Mouse (Mus musculus) embryo, embryonic 9.5 days (tissue): Measurements from ENCODE around the gene Gm4707.
"Not testable (repeated sequence)": the region's sequence is repeated elsewhere in the genome, so short reads cannot be mapped to it uniquely, and the experiment has no call there.

ENCODE experiments used
- DNase-seq: peaks from one replicate; pipeline ENCODE4 v3.0.0-alpha.2; 2017; ENCODE audit errors: extremely low spot score

The Gm4707 gene

GRCm38 (mm10) chr17:71459818-71460217 is at the start of gene Gm4707:
Gene Gm4707 (minus strand): TSS chr17:71459918.
- DNase-seq: no peak

DNA sequence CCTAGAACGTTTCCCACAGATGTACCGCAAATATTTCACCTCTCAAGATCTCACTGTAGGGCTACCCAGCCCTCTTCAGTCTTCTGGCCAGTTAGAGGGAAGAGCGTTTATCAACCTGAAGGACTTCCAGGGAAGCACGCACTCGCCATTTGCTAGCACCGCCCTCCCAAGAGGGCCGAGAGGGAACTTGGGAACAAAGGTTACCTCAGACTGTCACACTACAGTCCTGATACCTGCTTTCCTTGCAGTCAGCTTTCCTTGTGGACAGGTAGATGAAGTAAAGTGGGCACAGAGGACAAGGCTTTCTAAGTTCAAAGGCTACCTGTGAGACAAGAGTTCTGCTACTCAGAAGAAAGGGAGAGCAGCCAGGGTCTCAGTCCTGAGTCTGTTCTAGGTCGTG is 47.1 kb upstream of the Gm4707 start:
- DNase-seq: no peak

GRCm38 (mm10) chr17:71495784-71496183 is 36.1 kb upstream of the Gm4707 start:
- DNase-seq: no peak

- DNase-seq: no peak
These were observed 31.6 kb upstream of the Gm4707 start for GRCm38 (mm10) chr17:71491332-71491686.

DNA sequence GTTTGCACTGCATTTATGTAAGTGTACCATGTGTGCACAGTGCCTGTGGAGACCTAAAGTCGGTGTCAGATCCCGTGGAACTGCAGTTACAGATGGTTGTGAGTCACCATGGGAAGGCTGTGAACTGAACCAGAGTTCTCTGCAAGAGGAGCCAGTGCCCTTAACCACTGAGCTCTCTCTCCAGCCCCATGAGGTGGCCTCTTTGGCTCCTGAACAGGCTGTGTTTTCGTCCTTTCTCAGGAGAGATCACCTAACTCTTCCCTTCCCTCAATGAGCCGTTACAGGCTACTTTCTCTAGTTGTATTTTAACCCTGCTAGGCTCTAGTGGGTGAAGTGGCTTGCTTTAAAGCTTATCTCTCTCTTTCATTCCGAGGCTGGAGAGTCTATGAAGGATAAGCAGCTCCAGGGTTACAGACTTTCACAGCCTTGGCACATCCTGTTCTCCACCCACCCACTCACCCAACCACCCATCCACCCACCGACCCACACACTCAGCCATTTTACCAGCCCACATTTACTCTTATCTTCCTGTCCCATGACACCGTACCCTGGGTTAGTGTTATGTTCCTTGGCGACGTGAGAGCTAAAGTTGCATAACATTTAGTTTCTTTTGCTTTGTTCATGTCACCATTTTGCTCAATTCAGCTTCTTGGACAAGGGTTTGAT is 31.1 kb upstream of the Gm4707 start:
- no peak for DNase-seq

GRCm38 (mm10) chr17:71489703-71490461 is 30.2 kb upstream of the Gm4707 start:
- no peak for DNase-seq

DNA sequence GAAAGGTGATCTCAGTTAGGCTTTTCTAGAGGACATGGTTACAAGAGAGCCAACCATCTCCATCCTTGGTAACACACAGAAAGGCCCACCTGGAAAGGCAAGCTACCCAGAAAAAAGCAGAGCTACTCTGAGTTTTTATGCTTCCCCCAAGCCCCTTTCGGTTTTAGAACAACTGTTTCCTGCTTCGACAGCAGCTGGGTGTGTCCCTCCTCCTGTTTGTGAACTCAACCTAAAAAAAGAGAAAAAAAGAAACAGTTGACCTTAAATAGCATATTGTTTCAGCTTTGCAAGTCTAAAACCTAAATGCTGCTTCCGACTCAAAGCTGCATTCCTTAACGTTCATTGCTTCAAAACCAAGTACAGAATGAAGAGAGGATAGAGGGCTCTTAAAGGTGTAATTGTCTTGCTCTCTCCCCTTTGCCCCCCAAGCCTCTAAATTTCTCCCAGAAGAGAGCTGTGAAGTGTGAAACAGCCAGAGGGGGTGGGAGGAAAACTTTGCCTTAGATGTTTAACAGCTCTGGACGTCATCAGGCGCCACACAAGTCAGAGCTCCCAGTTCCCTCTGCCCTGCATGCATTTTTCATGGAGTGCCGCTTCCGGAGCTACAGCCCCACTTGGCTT is 26.6 kb upstream of the Gm4707 start:
- no peak for DNase-seq

DNA sequence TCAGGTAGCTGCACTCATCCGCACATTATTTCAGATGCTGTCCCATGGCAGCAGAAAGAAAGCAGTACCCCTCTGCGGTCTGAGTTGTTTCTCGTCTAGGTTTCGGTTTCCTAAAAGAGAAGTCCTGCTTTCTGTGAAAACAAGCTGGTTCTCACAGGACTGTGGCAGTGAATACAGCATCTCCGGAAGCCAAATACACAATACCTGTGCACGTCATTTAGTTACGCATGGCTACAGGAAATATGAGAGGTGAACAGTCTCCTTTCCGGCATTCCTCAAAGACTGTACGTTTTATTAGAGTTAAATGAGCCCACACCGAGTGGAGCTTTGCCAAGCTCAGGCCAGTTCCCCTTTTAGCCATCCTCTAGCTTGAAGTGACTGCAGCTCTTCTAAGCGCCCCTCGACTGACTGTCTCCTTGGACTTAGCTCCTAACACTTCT is 26.1 kb upstream of the Gm4707 start:
- DNase-seq: no peak

DNA sequence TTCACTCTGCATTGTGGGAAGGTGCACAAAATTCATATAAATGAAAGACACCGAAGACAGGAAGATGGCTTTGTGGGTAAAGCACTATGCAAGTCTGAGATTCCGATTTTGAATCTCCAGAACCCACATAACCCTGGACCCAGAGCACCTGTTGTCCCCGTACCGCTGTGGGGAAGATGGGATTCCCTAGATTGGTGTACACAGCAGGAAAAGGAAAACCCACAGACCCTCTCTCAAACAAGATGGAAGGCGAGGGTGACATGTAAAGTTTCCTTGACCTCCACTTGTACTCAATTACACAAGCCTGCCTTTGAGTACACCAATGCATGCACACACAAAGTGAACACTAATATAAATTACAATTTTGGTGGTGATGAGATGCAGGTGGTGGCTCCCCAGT is 25.0 kb upstream of the Gm4707 start:
- DNase-seq: no peak

DNA sequence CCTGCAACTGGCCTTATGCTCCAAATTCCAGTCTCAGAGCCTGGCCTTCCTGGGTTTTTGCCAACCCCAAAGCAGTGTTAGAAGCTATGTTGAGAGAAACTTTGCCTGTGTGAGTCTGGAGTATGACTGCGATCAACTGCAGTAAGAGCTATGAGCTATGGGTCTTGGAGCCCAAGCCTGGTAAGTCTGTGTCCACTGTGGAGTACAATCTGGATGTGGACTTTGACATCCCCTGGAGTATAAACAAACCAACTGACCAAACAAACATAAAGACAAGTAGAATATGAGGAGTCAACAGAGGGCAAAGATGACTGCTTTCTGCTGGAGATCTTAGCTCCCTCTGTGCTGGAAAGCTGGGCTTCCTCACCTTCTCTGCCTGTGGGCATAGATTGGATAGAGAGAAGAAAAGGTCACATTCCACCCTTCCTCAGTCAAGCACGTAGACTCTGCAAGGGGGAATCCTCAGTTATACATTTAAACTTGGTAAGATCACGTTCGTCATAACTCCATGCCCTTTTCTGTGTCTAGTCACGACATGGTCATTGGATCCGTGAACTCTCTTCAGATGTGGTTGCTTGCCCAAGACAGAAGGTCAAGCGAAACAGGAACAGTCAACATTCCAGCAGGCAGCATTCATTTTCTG is 23.8 kb upstream of the Gm4707 start:
- DNase-seq: no peak

- no peak for DNase-seq
These were observed 19.7 kb upstream of the Gm4707 start for GRCm38 (mm10) chr17:71479381-71479901.

GRCm38 (mm10) chr17:71477481-71477880 is 17.8 kb upstream of the Gm4707 start:
- no peak for DNase-seq

GRCm38 (mm10) chr17:71476346-71477020 is 16.8 kb upstream of the Gm4707 start:
- DNase-seq: no peak

DNA sequence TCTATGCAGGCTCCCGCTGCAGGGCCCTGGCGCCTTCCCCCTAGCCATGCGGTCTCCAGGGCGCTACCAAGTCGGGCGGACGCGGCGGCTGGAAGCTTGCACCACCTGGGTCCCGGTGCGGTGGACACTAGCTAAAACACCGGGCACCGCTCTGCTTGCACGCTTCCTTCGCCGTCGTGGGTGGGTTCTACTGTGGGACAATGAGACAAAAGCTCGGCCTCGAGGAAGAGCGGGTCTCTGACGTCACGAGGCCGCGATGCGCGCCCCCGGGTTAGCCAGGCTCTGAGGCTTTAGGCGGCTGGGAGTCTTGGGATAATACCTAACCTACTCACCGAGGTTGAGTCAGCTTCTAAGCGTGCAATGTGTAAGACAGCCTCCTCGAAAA is 16.0 kb upstream of the Gm4707 start:
- DNase-seq: no peak

- DNase-seq: peak; percentile 96
These were observed 15.3 kb upstream of the Gm4707 start, which contains the start of gene Smchd1 for GRCm38 (mm10) chr17:71474762-71475704. Gene Smchd1 (minus strand): TSS chr17:71475343.

DNA sequence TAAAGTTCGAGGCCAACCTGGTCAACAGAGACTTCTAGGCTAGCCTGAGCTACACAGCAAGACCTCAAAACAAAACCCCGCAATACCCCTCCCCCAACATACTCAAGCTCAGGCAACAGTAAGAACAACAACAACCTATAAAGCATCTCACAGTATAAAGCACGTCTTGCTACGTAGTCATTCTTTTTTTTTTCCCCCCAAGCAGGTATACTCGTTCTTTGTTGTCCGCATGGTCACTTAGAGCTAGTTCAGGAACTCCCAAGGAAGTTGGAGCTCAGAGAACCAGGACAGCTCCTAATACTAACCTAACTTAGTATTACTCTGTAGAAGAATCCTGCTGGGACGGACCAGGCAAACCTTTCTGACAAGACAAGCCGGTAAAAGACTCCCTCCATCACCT is 14.4 kb upstream of the Gm4707 start:
- peak; percentile 22 for DNase-seq

- DNase-seq: no peak
These were observed 11.5 kb upstream of the Gm4707 start for GRCm38 (mm10) chr17:71471261-71471660.

- no peak for DNase-seq
These were observed 594 bp upstream of the Gm4707 start for GRCm38 (mm10) chr17:71460312-71460711.

DNA sequence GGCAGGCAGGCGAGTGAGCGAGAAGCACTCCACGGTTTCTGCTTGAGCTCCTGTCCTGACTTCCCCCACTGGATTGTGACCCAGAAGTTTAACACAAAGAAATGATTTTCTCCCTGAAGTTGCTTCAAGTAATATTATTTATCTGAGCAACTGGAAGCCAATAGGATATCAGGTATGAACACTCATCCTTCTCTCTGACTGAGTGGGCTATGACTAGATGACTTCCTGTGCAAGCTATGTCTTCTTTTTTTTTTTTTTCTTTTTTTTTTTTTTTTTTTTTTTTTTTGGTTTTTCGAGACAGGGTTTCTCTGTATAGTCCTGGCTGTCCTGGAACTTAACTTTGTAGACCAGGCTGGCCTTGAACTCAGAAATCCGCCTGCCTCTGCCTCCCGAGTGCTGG is 2.4 kb downstream of the Gm4707 start:
- not testable (repeated sequence) for DNase-seq

DNA sequence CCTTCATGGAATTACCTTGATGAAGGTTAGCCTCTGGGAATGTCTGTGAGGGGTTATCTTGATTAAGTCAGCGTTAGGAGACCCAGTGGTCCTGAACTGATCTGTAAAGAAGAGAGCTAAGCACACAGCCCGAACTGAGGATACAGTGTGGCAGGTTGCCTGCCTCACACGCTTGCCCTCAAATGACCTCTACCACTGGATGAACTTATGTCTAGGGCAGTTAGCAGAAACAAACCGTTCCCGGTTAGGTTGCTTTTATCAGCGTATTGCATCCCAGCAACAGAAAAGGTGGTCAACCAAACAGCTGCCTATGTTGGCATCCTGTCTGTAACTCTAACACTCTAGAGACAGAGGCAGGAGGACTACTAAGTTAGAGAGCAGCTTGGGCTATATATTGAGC is 14.5 kb downstream of the Gm4707 start:
- no peak for DNase-seq

DNA sequence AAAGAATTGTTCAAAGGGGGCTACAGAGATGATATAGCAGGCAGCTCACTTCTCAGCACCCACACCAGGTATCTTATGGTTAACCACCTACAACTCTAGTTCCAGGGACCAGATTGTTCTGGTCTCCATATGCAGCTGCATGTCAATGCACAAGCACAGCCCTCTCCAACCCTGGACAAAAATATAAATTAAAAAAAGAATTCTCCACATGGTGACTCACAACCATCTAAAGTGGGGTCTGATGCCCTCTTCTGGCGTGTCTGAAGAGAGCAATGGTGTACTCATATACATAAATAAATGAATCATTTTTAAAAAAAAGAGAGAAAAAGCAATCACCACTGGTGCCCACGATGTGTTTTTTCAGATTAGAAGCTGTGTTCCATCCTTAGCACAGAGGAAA is 15.0 kb downstream of the Gm4707 start:
- DNase-seq: no peak
